In the genomic region with DNA sequence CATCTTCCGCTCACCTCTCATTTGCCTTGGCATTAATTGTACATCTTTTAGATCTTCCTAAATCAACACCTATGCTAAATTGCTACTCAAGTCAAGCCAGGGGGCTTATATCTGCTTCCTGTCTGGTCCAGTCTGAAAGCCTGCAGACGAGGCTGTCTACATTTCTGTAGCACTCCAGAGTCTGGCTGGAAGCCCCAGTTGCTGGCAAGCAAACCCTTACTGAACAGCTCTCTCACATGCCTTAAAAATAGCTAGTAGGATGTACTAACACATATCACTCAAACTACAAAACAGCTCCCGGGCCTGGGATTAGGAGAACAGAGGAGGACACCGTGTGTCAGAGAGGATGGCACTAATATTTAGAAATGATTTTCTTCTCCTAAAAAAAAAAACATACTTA, we compare ENCODE assay signal across 10 mouse cellular contexts. TPM values are rescaled to one million over a fixed set of nuclear protein-coding genes. Genes with fewer than 3 reads are reported as not detected.
DNase-seq lines count a peak whose midpoint lies in the region; ATAC-seq lines count a peak whose summit lies in the region.
"Had no signal": no experiment of that assay in that cellular context is flagged by ENCODE, and none has a peak within 500 bp of the region (broad histone marks: within the 10 kb centered on the region; RNA-seq: fewer than 3 reads in every experiment).

No protein-coding gene starts in this region.

- H3K9ac ChIP-seq in neural tube, embryonic 15.5 days (replicated peaks), result no peak overlapping the region

- DNase-seq in frontal cortex, postnatal 25 days (ENCODE audit: low spot score in 2 of 2), result no peak
- peak; percentile 61 for DNase-seq in heart, adult 8-10 months (ENCODE audit: low spot score)
- peak; percentile 38 to 66 for DNase-seq in layer of hippocampus, adult 8-10 months (ENCODE audit: low spot score in 2 of 2)
- DNase-seq in right cerebral cortex, postnatal 10 days (ENCODE audit: low spot score in 2 of 2), result peak; percentile 82 to 85
- no peak for DNase-seq in thymus, postnatal 25 days

- no peak overlapping the region for H3K4me2 ChIP-seq in neural tube, embryonic 15.5 days

- H3K27me3 ChIP-seq in neural tube, embryonic 15.5 days (replicated peaks), result no peaks in the 10 kb centered on the region

- H3K27ac ChIP-seq in neural tube, embryonic 15.5 days (replicated peaks), result no peak overlapping the region
- H3K27ac ChIP-seq: stomach, postnatal 0 days had no signal

- peak; percentile 87 for ATAC-seq in frontal cortex, adult (ENCODE audit: low TSS enrichment)
- no peak for ATAC-seq in neural tube, embryonic 15.5 days (ENCODE audit: low FRiP score)
- ATAC-seq in erythroblast, adult 5-6 weeks (replicated peaks; ENCODE audit: low FRiP score, poor library complexity, severe bottlenecking), result no peak
- ATAC-seq: CD4-positive, CD25-positive, alpha-beta regulatory T cell, adult 4 months had no signal

- H3K9me3 ChIP-seq in neural tube, embryonic 15.5 days (replicated peaks), result no peaks in the 10 kb centered on the region

- no peak overlapping the region for H3K4me3 ChIP-seq in neural tube, embryonic 15.5 days (replicated peaks)

- no peaks in the 10 kb centered on the region for H3K4me1 ChIP-seq in neural tube, embryonic 15.5 days

- no peaks in the 10 kb centered on the region for H3K36me3 ChIP-seq in neural tube, embryonic 15.5 days

- WGBS in neural tube, embryonic 15.5 days, result 82% methylated on average over 4 of the region's 4 CpGs

RNA-seq across cellular contexts. Expression of gene Cxadr, which starts 42.3 kb away (rescaled TPM):
- total RNA-seq in heart, adult 8-10 months (2022), result 10 to 100 TPM; 30.6 to 50.2 (median 38.4) TPM
- 10 to 100 TPM; 15.7 to 23.2 (median 19.4) TPM for total RNA-seq in layer of hippocampus, adult 8-10 months (2022)
- polyA plus RNA-seq in neural tube, embryonic 15.5 days (2015; fragmentation: Nextera tagmentation; extraction: Ambion mirVana), result 114 and 131 TPM in 2 replicates
- total RNA-seq in erythroblast, adult 5-6 weeks (2015; ENCODE audit: low replicate concordance), result 0.96 and 2.1 TPM in 2 replicates
- 2.4 and 12.4 TPM in 2 replicates for total RNA-seq in erythroblast, adult 5-6 weeks (2017; ENCODE audit: low replicate concordance)

Comparison
In these comparisons a context has a peak if more than half of its experiments do, and no peak if none do; other contexts are left out.
1. DNase-seq: peak in heart, adult 8-10 months (single experiment), layer of hippocampus, adult 8-10 months (2 of 2) and right cerebral cortex, postnatal 10 days (2 of 2); none in frontal cortex, postnatal 25 days (0 of 2) and thymus, postnatal 25 days (single experiment).